Mouse (Mus musculus): ENCODE measurements at regions not wholly inside any gene's neighbourhood (a gene's known extent, or its start where the extent isn't known, plus 50 kb on each side); places are given as distances from the start of the nearest gene placed in this dataset.

DNA sequence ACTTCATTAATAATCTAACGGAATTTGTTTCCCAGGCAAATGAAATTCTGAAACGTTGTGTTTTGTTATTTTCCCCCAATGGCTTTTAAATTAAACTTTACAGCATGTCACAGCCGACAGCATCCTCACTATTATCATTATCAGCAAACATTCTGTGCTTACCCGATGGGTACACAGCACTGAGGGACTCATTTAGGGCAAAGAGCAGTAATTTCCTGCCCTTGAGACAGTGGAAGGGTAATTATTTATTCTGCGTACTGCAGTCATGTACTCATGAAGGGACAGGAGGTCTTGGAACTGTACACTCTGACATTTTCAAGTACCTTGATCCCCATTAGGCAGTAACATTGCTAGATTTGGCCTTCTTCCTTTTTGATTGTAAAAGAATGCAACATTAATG lies 235.5 kb upstream of the Fam3c start:
- Histone ChIP-seq H3K4me2 (replicated peaks; ENCODE audit: low read depth) (no peak overlapping the region), H3K27me3 (replicated peaks; ENCODE audit: control insufficient read depth, insufficient read depth, low read length) (no peaks in the 10 kb centered on the region), H3K9ac (ENCODE audit: low read depth, low read length) (no peak overlapping the region), H3K4me1 (replicated peaks; ENCODE audit: control insufficient read depth, insufficient read depth, low read length) (no peaks in the 10 kb centered on the region), H3K4me3 (ENCODE audit: low read depth, low read length) (no peak overlapping the region), H3K27ac (ENCODE audit: low read depth, low read length) (no peak overlapping the region), H3K9me3 (ENCODE audit: control insufficient read depth) (no peaks in the 10 kb centered on the region), H3K36me3 (ENCODE audit: control insufficient read depth, insufficient read depth) (no peaks in the 10 kb centered on the region)
- 57% methylated on average over 5 of the region's 5 CpGs for WGBS
- TF ChIP-seq CTCF (IDR thresholded peaks at IDR 0.05; ENCODE audit: low read depth), result no peak
- ATAC-seq, result no peak

GRCm38 (mm10) chr6:22584851-22585250 lies 228.8 kb upstream of the Fam3c start:
- Histone ChIP-seq H3K4me3 (ENCODE audit: low read depth, low read length) (no peak overlapping the region), H3K36me3 (ENCODE audit: control insufficient read depth, insufficient read depth) (no peaks in the 10 kb centered on the region), H3K9ac (ENCODE audit: low read depth, low read length) (no peak overlapping the region), H3K4me2 (replicated peaks; ENCODE audit: low read depth) (no peak overlapping the region), H3K4me1 (replicated peaks; ENCODE audit: control insufficient read depth, insufficient read depth, low read length) (no peaks in the 10 kb centered on the region), H3K9me3 (ENCODE audit: control insufficient read depth) (no peaks in the 10 kb centered on the region), H3K27me3 (replicated peaks; ENCODE audit: control insufficient read depth, insufficient read depth, low read length) (no peaks in the 10 kb centered on the region), H3K27ac (ENCODE audit: low read depth, low read length) (no peak overlapping the region)
- 44% methylated on average over 4 of the region's 4 CpGs for WGBS
- no peak for TF ChIP-seq CTCF (IDR thresholded peaks at IDR 0.05; ENCODE audit: low read depth)
- ATAC-seq, result no peak

- Histone ChIP-seq H3K4me2 (replicated peaks; ENCODE audit: low read depth) (no peak overlapping the region), H3K27me3 (replicated peaks; ENCODE audit: control insufficient read depth, insufficient read depth, low read length) (no peaks in the 10 kb centered on the region), H3K4me3 (ENCODE audit: low read depth, low read length) (no peak overlapping the region), H3K9me3 (ENCODE audit: control insufficient read depth) (no peaks in the 10 kb centered on the region), H3K27ac (ENCODE audit: low read depth, low read length) (no peak overlapping the region), H3K36me3 (ENCODE audit: control insufficient read depth, insufficient read depth) (no peaks in the 10 kb centered on the region), H3K4me1 (replicated peaks; ENCODE audit: control insufficient read depth, insufficient read depth, low read length) (no peaks in the 10 kb centered on the region), H3K9ac (ENCODE audit: low read depth, low read length) (no peak overlapping the region)
- 64% methylated on average over 1 of the region's 1 CpGs for WGBS
- no peak for ATAC-seq
- no peak for TF ChIP-seq CTCF (IDR thresholded peaks at IDR 0.05; ENCODE audit: low read depth)
These were observed 216.9 kb upstream of the Fam3c start for GRCm38 (mm10) chr6:22572925-22573324.

DNA sequence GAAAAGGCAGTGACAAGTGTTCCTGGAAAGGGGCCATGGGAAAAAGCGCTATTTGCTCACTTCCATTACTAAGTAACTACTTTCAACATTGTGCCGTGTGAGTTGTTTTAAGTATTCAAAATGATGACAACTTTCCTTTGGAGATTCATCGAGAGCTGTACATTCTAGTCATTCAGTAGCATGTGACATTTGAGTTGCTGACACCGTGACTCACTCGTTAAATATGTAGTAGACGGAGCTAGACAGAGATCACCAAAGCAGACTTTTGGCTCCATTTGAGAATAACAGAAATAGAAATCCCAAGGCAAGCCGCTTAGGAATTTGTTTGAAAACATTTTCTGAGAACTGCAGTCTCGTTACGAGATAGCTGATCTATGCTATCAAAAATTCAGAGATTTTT lies 211.8 kb upstream of the Fam3c start:
- Histone ChIP-seq H3K27me3 (replicated peaks; ENCODE audit: control insufficient read depth, insufficient read depth, low read length) (no peaks in the 10 kb centered on the region), H3K9ac (ENCODE audit: low read depth, low read length) (no peak overlapping the region), H3K27ac (ENCODE audit: low read depth, low read length) (no peak overlapping the region), H3K4me1 (replicated peaks; ENCODE audit: control insufficient read depth, insufficient read depth, low read length) (no peaks in the 10 kb centered on the region), H3K4me2 (replicated peaks; ENCODE audit: low read depth) (no peak overlapping the region), H3K4me3 (ENCODE audit: low read depth, low read length) (no peak overlapping the region), H3K36me3 (ENCODE audit: control insufficient read depth, insufficient read depth) (no peaks in the 10 kb centered on the region), H3K9me3 (ENCODE audit: control insufficient read depth) (no peaks in the 10 kb centered on the region)
- no peak for ATAC-seq
- no peak for TF ChIP-seq CTCF (IDR thresholded peaks at IDR 0.05; ENCODE audit: low read depth)
- WGBS, result 87% methylated on average over 9 of the region's 9 CpGs

- TF ChIP-seq CTCF (IDR thresholded peaks at IDR 0.05; ENCODE audit: low read depth), result no peak
- 83% methylated on average over 13 of the region's 13 CpGs for WGBS
These were observed 192.5 kb upstream of the Fam3c start for GRCm38 (mm10) chr6:22548296-22549245.

DNA sequence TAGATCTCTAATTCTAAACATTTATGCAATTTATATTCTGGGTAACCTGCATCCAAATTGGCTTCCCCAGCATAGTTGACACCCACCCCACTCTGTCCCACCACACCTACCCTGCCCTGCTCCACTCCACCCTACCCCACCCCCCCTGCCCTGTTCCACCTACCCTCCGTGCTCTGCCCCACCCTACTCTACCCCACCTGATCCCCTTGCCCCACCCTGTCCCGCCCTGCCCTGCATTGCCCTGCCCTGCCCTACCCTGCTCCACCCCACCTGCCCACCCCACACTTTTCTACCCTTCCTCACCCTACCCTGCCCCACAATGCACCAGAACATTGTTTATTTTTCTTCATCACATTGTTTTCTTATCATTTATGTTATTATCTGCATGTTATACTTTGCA lies 185.6 kb upstream of the Fam3c start:
- no peak overlapping the region for H3K27ac ChIP-seq (ENCODE audit: low read depth, low read length)
- no peak for TF ChIP-seq CTCF (IDR thresholded peaks at IDR 0.05; ENCODE audit: low read depth)
- no peaks in the 10 kb centered on the region for H3K4me1 ChIP-seq (replicated peaks; ENCODE audit: control insufficient read depth, insufficient read depth, low read length)
- no peaks in the 10 kb centered on the region for H3K9me3 ChIP-seq (ENCODE audit: control insufficient read depth)
- H3K4me3 ChIP-seq (ENCODE audit: low read depth, low read length), result no peak overlapping the region
- ATAC-seq, result no peak
- H3K36me3 ChIP-seq (ENCODE audit: control insufficient read depth, insufficient read depth), result no peaks in the 10 kb centered on the region
- H3K27me3 ChIP-seq (replicated peaks; ENCODE audit: control insufficient read depth, insufficient read depth, low read length), result no peaks in the 10 kb centered on the region
- 65% methylated on average over 2 of the region's 2 CpGs for WGBS
- H3K4me2 ChIP-seq (replicated peaks; ENCODE audit: low read depth), result no peak overlapping the region
- no peak overlapping the region for H3K9ac ChIP-seq (ENCODE audit: low read depth, low read length)

More at GRCm38 (mm10) chr6:22548296-22549245, 192.5 kb upstream of the Fam3c start:
- H3K4me1 ChIP-seq (replicated peaks; ENCODE audit: control insufficient read depth, insufficient read depth, low read length), result no peaks in the 10 kb centered on the region
- H3K9me3 ChIP-seq (ENCODE audit: control insufficient read depth), result no peaks in the 10 kb centered on the region
- H3K4me2 ChIP-seq (replicated peaks; ENCODE audit: low read depth), result no peak overlapping the region
- no peak overlapping the region for H3K9ac ChIP-seq (ENCODE audit: low read depth, low read length)
- no peaks in the 10 kb centered on the region for H3K27me3 ChIP-seq (replicated peaks; ENCODE audit: control insufficient read depth, insufficient read depth, low read length)
- ATAC-seq, result no peak
- no peak overlapping the region for H3K27ac ChIP-seq (ENCODE audit: low read depth, low read length)
- H3K36me3 ChIP-seq (ENCODE audit: control insufficient read depth, insufficient read depth), result no peaks in the 10 kb centered on the region
- no peak overlapping the region for H3K4me3 ChIP-seq (ENCODE audit: low read depth, low read length)

Measured in intestine, postnatal 0 days (tissue).